In genomic region chr4:114925917-114926312, GRCm38 (mm10) we compare ENCODE assay signal across 8 mouse cellular contexts. TPM values are rescaled to one million over a fixed set of nuclear protein-coding genes. Genes with fewer than 3 reads are reported as not detected.
A peak's percentile ranks its signal among the peaks of the same experiment; 100 is the strongest.
DNase-seq lines count a peak whose midpoint lies in the region; ATAC-seq lines count a peak whose summit lies in the region.

Gene Foxe3, minus strand, starts transcription at chr4:114926013.

- DNase-seq in lung, postnatal 36 days = no peak
- no peak for DNase-seq in limb, embryonic 11.5 days (ENCODE audit: low spot score)
- no peak for DNase-seq in frontal cortex, postnatal 14 days (ENCODE audit: low spot score in 2 of 2)
- DNase-seq in B cell, adult 2 months = no peak
- no peak for DNase-seq in urinary bladder, adult 2 months (ENCODE audit: low spot score)

- H3K4me2 ChIP-seq in lung, embryonic 15.5 days = peak within 1 kb of the TSS; percentile 72
- peak within 1 kb of the TSS; percentile 59 for H3K4me2 ChIP-seq in forebrain, embryonic 13.5 days
- H3K4me2 ChIP-seq in limb, embryonic 11.5 days (ENCODE audit: low read depth, severe bottlenecking) = peak within 1 kb of the TSS; percentile 49
- H3K4me2 ChIP-seq in neural tube, embryonic 14.5 days (ENCODE audit: low read depth, low read length) = peak within 1 kb of the TSS; percentile 49

- no peaks in the 10 kb centered on the region for H3K9me3 ChIP-seq in lung, embryonic 15.5 days
- H3K9me3 ChIP-seq in forebrain, embryonic 13.5 days (replicated peaks) = no peaks in the 10 kb centered on the region
- no peaks in the 10 kb centered on the region for H3K9me3 ChIP-seq in limb, embryonic 11.5 days (ENCODE audit: control insufficient read depth, low read length)
- no peaks in the 10 kb centered on the region for H3K9me3 ChIP-seq in neural tube, embryonic 14.5 days (ENCODE audit: control insufficient read depth, low read length)

- ATAC-seq in lung, embryonic 15.5 days (ENCODE audit: borderline replicate concordance, extremely low read depth, low FRiP score, low TSS enrichment) = no peak
- ATAC-seq in forebrain, embryonic 13.5 days = peak; percentile 43; the same call in 1 of the 2 replicates
- ATAC-seq in limb, embryonic 11.5 days (ENCODE audit: insufficient number of reproducible peaks, low FRiP score, low TSS enrichment, low read depth) = no peak
- ATAC-seq in neural tube, embryonic 14.5 days (ENCODE audit: low read depth) = no peak

- H3K9ac ChIP-seq in lung, embryonic 15.5 days = peak within 1 kb of the TSS; percentile 34; the same call in 1 of the 2 replicates
- no peak within 1 kb of the TSS for H3K9ac ChIP-seq in forebrain, embryonic 13.5 days
- no peak within 1 kb of the TSS for H3K9ac ChIP-seq in limb, embryonic 11.5 days (ENCODE audit: low read length)
- 0 out of 2 replicates have a peak within 1 kb of the TSS, but pooled peaks have one; percentile 28 for H3K9ac ChIP-seq in neural tube, embryonic 14.5 days (replicated peaks; ENCODE audit: low read depth, low read length)

- H3K36me3 ChIP-seq in lung, embryonic 15.5 days = no peaks in the 10 kb centered on the region
- H3K36me3 ChIP-seq in forebrain, embryonic 13.5 days (ENCODE audit: poor library complexity, severe bottlenecking) = no peaks in the 10 kb centered on the region
- no peaks in the 10 kb centered on the region for H3K36me3 ChIP-seq in limb, embryonic 11.5 days (ENCODE audit: control insufficient read depth, insufficient read depth, low read length)
- no peaks in the 10 kb centered on the region for H3K36me3 ChIP-seq in neural tube, embryonic 14.5 days (ENCODE audit: control insufficient read depth, insufficient read depth, low read length)

- peaks cover 81% of the 10 kb centered on the region for H3K27me3 ChIP-seq in lung, embryonic 15.5 days
- H3K27me3 ChIP-seq in forebrain, embryonic 13.5 days = peaks cover 88% of the 10 kb centered on the region
- peaks cover 84% of the 10 kb centered on the region for H3K27me3 ChIP-seq in limb, embryonic 11.5 days (ENCODE audit: control insufficient read depth, insufficient read depth, low read length)
- peaks cover 72% of the 10 kb centered on the region for H3K27me3 ChIP-seq in neural tube, embryonic 14.5 days (ENCODE audit: control insufficient read depth, insufficient read depth, low read length)

- under 1% methylated on average over 25 of the region's 25 CpGs for WGBS in lung, embryonic 15.5 days
- WGBS in forebrain, embryonic 13.5 days = 0% methylated on average over 20 of the region's 25 CpGs
- WGBS in limb, embryonic 11.5 days = 1% methylated on average over 20 of the region's 25 CpGs
- WGBS in neural tube, embryonic 14.5 days = 2% methylated on average over 23 of the region's 25 CpGs

- peak within 1 kb of the TSS; percentile 42 for H3K4me3 ChIP-seq in lung, embryonic 15.5 days
- H3K4me3 ChIP-seq in forebrain, embryonic 13.5 days = peak within 1 kb of the TSS; percentile 36
- H3K4me3 ChIP-seq in limb, embryonic 11.5 days (ENCODE audit: low read depth, low read length) = peak within 1 kb of the TSS; percentile 30
- H3K4me3 ChIP-seq in neural tube, embryonic 14.5 days (ENCODE audit: low read depth, low read length) = peak within 1 kb of the TSS; percentile 28

- H3K4me1 ChIP-seq in lung, embryonic 15.5 days = peaks cover 13% of the 10 kb centered on the region
- H3K4me1 ChIP-seq in forebrain, embryonic 13.5 days = peaks cover 11% of the 10 kb centered on the region
- H3K4me1 ChIP-seq in limb, embryonic 11.5 days (ENCODE audit: control insufficient read depth, insufficient read depth, low read length) = peaks cover 2% of the 10 kb centered on the region
- peaks cover 4% of the 10 kb centered on the region; the same call in 1 of the 2 replicates for H3K4me1 ChIP-seq in neural tube, embryonic 14.5 days (ENCODE audit: control insufficient read depth, insufficient read depth, low read length)

- H3K27ac ChIP-seq in lung, embryonic 15.5 days = no peak within 1 kb of the TSS
- no peak within 1 kb of the TSS for H3K27ac ChIP-seq in forebrain, embryonic 13.5 days
- H3K27ac ChIP-seq in limb, embryonic 11.5 days (replicated peaks; ENCODE audit: low read depth, low read length) = no peak within 1 kb of the TSS
- no peak within 1 kb of the TSS for H3K27ac ChIP-seq in neural tube, embryonic 14.5 days (ENCODE audit: low read depth, low read length)

RNA-seq across cellular contexts. Expression of gene Foxe3, which starts in this region (rescaled TPM):
- polyA plus RNA-seq in lung, embryonic 15.5 days (2015; fragmentation: Nextera tagmentation; extraction: Ambion mirVana) = not detected in 2 replicates
- not detected in 2 replicates for polyA plus RNA-seq in forebrain, embryonic 13.5 days (2015; fragmentation: Nextera tagmentation; extraction: Ambion mirVana)
- polyA plus RNA-seq in limb, embryonic 11.5 days (2014; fragmentation: Nextera tagmentation; extraction: Ambion mirVana) = not detected in 2 replicates
- polyA plus RNA-seq in neural tube, embryonic 14.5 days (2014; fragmentation: Nextera tagmentation; extraction: Ambion mirVana) = not detected in 2 replicates
- polyA plus RNA-seq in urinary bladder, adult 2 months (2012; rRNA removed) = not detected in 2 replicates

Comparison
In these comparisons a context has a peak if more than half of its experiments do, and no peak if none do; other contexts are left out.
1. Peak in ATAC-seq, H3K4me3 ChIP-seq and H3K4me2 ChIP-seq in forebrain, embryonic 13.5 days; RNA of the gene not detected or under 1 TPM.
2. H3K9ac ChIP-seq: peak in lung, embryonic 15.5 days (single experiment) and neural tube, embryonic 14.5 days (single experiment); none in forebrain, embryonic 13.5 days (single experiment) and limb, embryonic 11.5 days (single experiment).
3. Peak in every context shown above with its lines, with median percentiles within 50 percentile points of each other: H3K4me2 ChIP-seq and H3K4me3 ChIP-seq.